ENCODE assay signal across 1 mouse cellular context in genomic region chr4:139126475-139126874, GRCm38 (mm10).
TF ChIP-seq lines count a peak whose summit lies in the region.

No protein-coding gene starts in this region.

TF ChIP-seq in MEL, 35 proteins besides CTCF, POLR2A, EP300 and RAD21:
- TF ChIP-seq RCOR1 (IDR thresholded peaks at IDR 0.05; ENCODE audit: low read depth, low read length) (no peak), HCFC1 (IDR thresholded peaks at IDR 0.05; ENCODE audit: low read depth, low read length) (no peak), JUND (IDR thresholded peaks at IDR 0.05; ENCODE audit: low read depth, low read length) (no peak), ELF1 (IDR thresholded peaks at IDR 0.05; ENCODE audit: low read depth, low read length) (no peak), MAZ (IDR thresholded peaks at IDR 0.05; ENCODE audit: low read depth, low read length) (no peak), GATA1 (IDR thresholded peaks at IDR 0.05; ENCODE audit: low read depth, low read length) (no peak), UBTF (IDR thresholded peaks at IDR 0.05; ENCODE audit: borderline replicate concordance, insufficient read depth, low read depth, low read length) (no peak)
